Mouse (Mus musculus) limb, embryonic 14.5 days (tissue): Measurements from ENCODE around the gene Insl6. TPM values are rescaled to one million over a fixed set of nuclear protein-coding genes. Genes with fewer than 3 reads are reported as not detected.

ENCODE experiments used
- ATAC-seq: fragments of 200-750 bp; cut with Nextera tagmentation; 2 replicates; pipeline ENCODE4 v1.8.0; 2017; ENCODE audit warnings: low read depth, moderate number of reproducible peaks, moderate TSS enrichment; ENCODE audit not compliant: low FRiP score
- DNase-seq: peaks from one replicate; pipeline ENCODE4 v3.0.0-alpha.2; 2015; ENCODE audit warnings: low spot score
- H3K27ac ChIP-seq: fragments of 300-500 bp; sonication (generic); replicated peaks from 2 replicates; pipeline ENCODE4 v1.5.1; 2014; ENCODE audit warnings: low read depth, mild to moderate bottlenecking, low read length, moderate library complexity, mixed read lengths
- H3K27me3 ChIP-seq: fragments of 300-500 bp; sonication (generic); 2 replicates; pipeline ENCODE4 v1.6.1; 2014; ENCODE audit warnings: low read length, mixed read lengths; ENCODE audit not compliant: control insufficient read depth, insufficient read depth
- H3K36me3 ChIP-seq: fragments of 300-500 bp; sonication (generic); 2 replicates; pipeline ENCODE4 v1.6.1; 2014; ENCODE audit warnings: mild to moderate bottlenecking, low read length, moderate library complexity, mixed read lengths; ENCODE audit not compliant: control insufficient read depth, insufficient read depth
- H3K4me1 ChIP-seq: fragments of 300-500 bp; sonication (generic); 2 replicates; pipeline ENCODE4 v1.6.1; 2014; ENCODE audit warnings: antibody characterized with exemption, low read length, mixed read lengths; ENCODE audit not compliant: control insufficient read depth, insufficient read depth
- H3K4me2 ChIP-seq: fragments of 300-500 bp; sonication (generic); replicated peaks from 2 replicates; pipeline ENCODE4 v1.6.1; 2014; ENCODE audit warnings: low read depth, mild to moderate bottlenecking, low read length, moderate library complexity; ENCODE audit not compliant: severe bottlenecking
- H3K4me3 ChIP-seq: fragments of 300-500 bp; sonication (generic); replicated peaks from 2 replicates; pipeline ENCODE4 v1.5.1; 2014; ENCODE audit warnings: low read length
- H3K9ac ChIP-seq: fragments of 300-500 bp; sonication (generic); 2 replicates; pipeline ENCODE4 v1.6.1; 2014; ENCODE audit warnings: mild to moderate bottlenecking, low read depth, low read length, moderate library complexity; ENCODE audit not compliant: severe bottlenecking
- H3K9me3 ChIP-seq: fragments of 300-500 bp; sonication (generic); 2 replicates; pipeline ENCODE4 v1.6.1; 2016; ENCODE audit warnings: low read length; ENCODE audit not compliant: control insufficient read depth
- POLR2A ChIP-seq: fragments of 200-500 bp; IDR thresholded peaks from 2 replicates; pipeline ENCODE4 v1.8.0; 2012; ENCODE audit warnings: inconsistent platforms, mild to moderate bottlenecking, moderate library complexity, borderline replicate concordance; ENCODE audit not compliant: insufficient read depth, insufficient read length; ENCODE audit errors: extremely low read depth
- WGBS: fragments of 180-500 bp; shearing (Covaris S2); extraction: QIAGEN DNeasy Blood & Tissue Kit; methylation state at CpG from one replicate; pipeline ENCODE4 v1.1.7; 2014; 5-methylcytosine and 5-hydroxymethylcytosine counted together
- polyA plus RNA-seq, 2 experiments: library from polyadenylated mRNA; depleted of rRNA in 1 of 2; stranded (reverse) in 1 of 2; unstranded in 1 of 2; fragments of >200 nt; fragmentation: Nextera tagmentation in 1 of 2; extraction: Ambion mirVana in 1 of 2; gene quantifications; 2 replicates each; pipeline versions ENCODE4 v1.2.1 to v1.2.3; 2012 to 2014

Gene Insl6
- polyA plus RNA-seq, 2 experiments, result 3.0 to 6.7 TPM

DNA sequence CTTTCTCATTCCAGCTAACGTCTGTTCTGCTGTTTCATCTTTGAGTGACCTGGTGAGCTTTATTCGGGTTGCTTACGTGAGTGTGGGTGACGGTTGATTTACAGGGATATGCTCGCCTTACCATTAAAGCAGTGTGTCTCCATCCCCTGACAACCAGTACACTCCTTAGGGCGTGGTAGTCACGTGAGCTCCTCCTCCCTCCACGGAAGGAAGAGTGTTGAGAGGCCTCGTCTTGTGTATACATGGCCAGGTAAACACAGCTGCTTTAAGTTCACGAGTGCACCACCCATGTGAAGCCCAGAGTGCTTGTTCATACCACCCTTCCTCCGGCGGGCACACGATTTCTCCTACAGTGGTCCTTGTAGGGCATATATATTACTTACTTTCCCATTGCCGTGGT is 33.6 kb downstream of the Insl6 start:
- no peak for TF ChIP-seq POLR2A
- Histone ChIP-seq H3K36me3 (peaks cover 32% of the 10 kb centered on the region), H3K4me3 (no peak overlapping the region), H3K4me1 (no peaks in the 10 kb centered on the region), H3K27me3 (no peaks in the 10 kb centered on the region), H3K9me3 (no peaks in the 10 kb centered on the region), H3K9ac (no peak overlapping the region), H3K4me2 (no peak overlapping the region), H3K27ac (no peak overlapping the region)
- ATAC-seq (no peak), DNase-seq (no peak)
- WGBS, result 79% methylated on average over 14 of the region's 14 CpGs

DNA sequence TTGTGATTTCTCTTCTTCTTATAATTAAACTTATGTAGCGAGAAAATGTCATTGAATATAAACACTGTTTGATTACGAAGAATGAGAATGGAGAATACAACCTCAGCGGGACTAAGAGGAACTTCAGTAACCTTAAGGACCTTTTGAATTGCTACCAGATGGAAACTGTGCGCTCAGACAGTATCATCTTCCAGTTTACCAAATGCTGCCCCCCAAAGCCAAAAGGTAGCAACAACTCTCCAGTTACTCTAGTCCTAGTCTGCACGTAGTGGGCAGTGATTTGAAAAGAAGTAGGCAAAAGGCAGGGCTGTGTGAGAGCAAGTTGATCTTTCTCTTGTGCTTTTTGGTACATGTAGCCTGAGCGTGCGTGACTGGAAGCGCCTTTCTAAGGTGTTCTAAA is 37.3 kb downstream of the Insl6 start:
- ATAC-seq, result no peak
- no peak for TF ChIP-seq POLR2A

DNA sequence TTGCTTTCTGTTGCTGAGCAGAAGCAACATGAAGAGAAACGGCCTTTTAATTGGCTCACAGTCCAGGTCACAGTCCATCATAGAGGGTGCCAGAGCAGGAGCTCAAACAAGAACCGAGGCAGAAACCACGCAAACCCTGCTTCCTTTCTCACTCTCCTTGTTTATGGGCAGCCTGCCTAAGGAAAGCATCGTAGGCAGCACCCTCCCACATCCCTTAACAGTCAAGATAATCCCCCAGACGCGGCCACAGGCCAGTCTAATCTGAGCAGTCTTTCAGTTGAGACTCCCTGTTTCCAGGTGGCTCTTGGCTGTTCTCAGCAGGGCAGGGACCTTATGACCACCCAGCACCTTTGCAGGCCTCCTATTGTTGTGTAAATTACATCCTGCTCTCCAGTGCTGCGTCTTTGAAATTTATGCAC is 39.7 kb downstream of the Insl6 start:
- Histone ChIP-seq H3K27ac (no peak overlapping the region), H3K4me2 (no peak overlapping the region), H3K4me1 (no peaks in the 10 kb centered on the region), H3K9me3 (no peaks in the 10 kb centered on the region), H3K4me3 (no peak overlapping the region), H3K27me3 (no peaks in the 10 kb centered on the region), H3K9ac (no peak overlapping the region), H3K36me3 (peaks cover 28% of the 10 kb centered on the region)
- ATAC-seq (no peak), DNase-seq (no peak)
- WGBS, result 31% methylated on average over 7 of the region's 7 CpGs
- no peak for TF ChIP-seq POLR2A

More for the DNA sequence above, 37.3 kb downstream of the Insl6 start:
- Histone ChIP-seq H3K27me3 (no peaks in the 10 kb centered on the region), H3K4me3 (no peak overlapping the region), H3K9ac (no peak overlapping the region), H3K27ac (no peak overlapping the region), H3K9me3 (no peaks in the 10 kb centered on the region), H3K4me2 (no peak overlapping the region), H3K4me1 (no peaks in the 10 kb centered on the region), H3K36me3 (peaks cover 43% of the 10 kb centered on the region)
- 66% methylated on average over 8 of the region's 8 CpGs for WGBS
- DNase-seq, result no peak

DNA sequence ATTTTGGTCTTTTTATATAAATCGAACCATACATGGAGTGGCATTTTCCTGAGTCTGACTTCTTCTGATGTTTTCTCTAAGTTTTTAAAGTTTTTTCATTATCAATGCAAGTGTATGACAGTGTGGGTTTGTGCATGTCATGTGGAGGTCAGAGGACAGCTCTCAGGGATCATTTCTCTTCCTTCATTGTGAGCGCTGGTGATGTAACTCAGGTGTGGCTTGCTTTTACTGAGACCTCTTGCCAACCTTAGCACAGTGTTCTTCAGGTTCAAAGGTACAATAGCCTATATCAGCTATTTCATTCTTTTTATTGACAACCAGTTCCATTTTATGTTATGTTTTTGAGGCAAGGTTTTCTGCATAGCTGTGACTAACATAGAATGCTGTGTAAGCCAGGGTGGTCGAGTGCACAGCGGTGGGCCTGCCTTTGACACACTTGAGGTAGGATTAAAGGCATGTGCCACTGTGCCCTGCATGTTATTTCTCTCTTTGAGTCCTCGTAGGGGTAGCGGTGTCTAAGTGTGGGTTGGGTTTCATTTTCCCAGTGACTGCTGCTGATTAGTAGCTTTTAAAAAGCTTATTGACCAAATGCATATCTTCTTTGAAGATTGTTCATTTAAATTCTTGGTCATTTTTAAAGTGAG is 46.1 kb downstream of the Insl6 start:
- ATAC-seq (no peak), DNase-seq (no peak)
- TF ChIP-seq POLR2A, result no peak
- Histone ChIP-seq H3K9ac (no peak overlapping the region), H3K9me3 (no peaks in the 10 kb centered on the region), H3K4me2 (no peak overlapping the region), H3K36me3 (peaks cover 26% of the 10 kb centered on the region), H3K4me1 (no peaks in the 10 kb centered on the region), H3K4me3 (no peak overlapping the region), H3K27me3 (no peaks in the 10 kb centered on the region), H3K27ac (no peak overlapping the region)
- 79% methylated on average over 6 of the region's 6 CpGs for WGBS

DNA sequence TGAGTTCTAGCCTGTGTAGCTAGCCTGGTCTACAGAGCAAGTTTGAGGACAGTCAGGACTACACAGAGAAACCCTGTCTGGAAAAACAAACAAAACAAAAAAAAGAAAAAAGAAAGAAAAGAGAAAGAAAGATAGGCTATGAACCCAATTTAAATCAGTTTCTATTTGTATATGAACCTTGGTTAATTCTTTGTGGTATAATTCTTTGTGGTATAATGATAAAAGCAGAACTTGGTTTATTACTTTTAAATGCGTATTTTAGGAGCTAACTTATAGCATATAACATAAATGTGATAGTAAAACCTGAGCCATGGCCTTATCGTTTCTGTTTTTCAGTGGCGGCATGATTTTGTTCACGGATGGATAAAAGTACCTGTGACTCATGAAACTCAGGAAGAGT is 48.7 kb downstream of the Insl6 start:
- no peaks in the 10 kb centered on the region for H3K27me3 ChIP-seq
- 86% methylated on average over 4 of the region's 4 CpGs for WGBS
- H3K36me3 ChIP-seq, result peaks cover 23% of the 10 kb centered on the region; the same call in 1 of the 2 replicates
- no peak overlapping the region for H3K4me2 ChIP-seq
- no peak for ATAC-seq
- H3K9me3 ChIP-seq, result no peaks in the 10 kb centered on the region
- no peak overlapping the region for H3K4me3 ChIP-seq
- no peak overlapping the region for H3K9ac ChIP-seq
- DNase-seq, result no peak
- TF ChIP-seq POLR2A, result no peak
- H3K27ac ChIP-seq, result no peak overlapping the region
- no peaks in the 10 kb centered on the region for H3K4me1 ChIP-seq
